Mouse (Mus musculus): Measurements from ENCODE around the gene Fus. TPM values are rescaled to one million over a fixed set of nuclear protein-coding genes. Genes with fewer than 3 reads are reported as not detected.

Fus gene
- polyA plus RNA-seq, 1 experiment from 2014 or later, result 94.5 TPM

GRCm38 (mm10) chr7:127999436-127999835 is 32.2 kb downstream of the Fus start:
- H3K4me2 ChIP-seq (ENCODE audit: low read depth, low read length), result no peak overlapping the region
- TF ChIP-seq CTCF (IDR thresholded peaks at IDR 0.05; ENCODE audit: low read depth), result no peak
- H3K27ac ChIP-seq (ENCODE audit: low read depth), result no peak overlapping the region
- DNase-seq (no peak), ATAC-seq (no peak)
- H3K9ac ChIP-seq (replicated peaks), result no peak overlapping the region
- 59% methylated on average over 1 of the region's 1 CpGs for WGBS (ENCODE audit: insufficient replicate concordance)
- H3K27me3 ChIP-seq (ENCODE audit: insufficient read depth, low read length), result no peaks in the 10 kb centered on the region
- H3K4me1 ChIP-seq (ENCODE audit: insufficient read depth), result peaks cover 5% of the 10 kb centered on the region
- no peaks in the 10 kb centered on the region for H3K9me3 ChIP-seq (ENCODE audit: low read length)
- H3K4me3 ChIP-seq (ENCODE audit: low read depth, low read length), result no peak overlapping the region
- H3K36me3 ChIP-seq (replicated peaks; ENCODE audit: insufficient read depth, low read length), result no peaks in the 10 kb centered on the region

- Histone ChIP-seq H3K4me1 (ENCODE audit: insufficient read depth) (peaks cover 11% of the 10 kb centered on the region), H3K9me3 (ENCODE audit: low read length) (no peaks in the 10 kb centered on the region), H3K36me3 (replicated peaks; ENCODE audit: insufficient read depth, low read length) (no peaks in the 10 kb centered on the region), H3K9ac (replicated peaks) (no peak overlapping the region), H3K4me2 (ENCODE audit: low read depth, low read length) (no peak overlapping the region), H3K4me3 (ENCODE audit: low read depth, low read length) (no peak overlapping the region), H3K27me3 (ENCODE audit: insufficient read depth, low read length) (no peaks in the 10 kb centered on the region), H3K27ac (ENCODE audit: low read depth) (no peak overlapping the region)
- ATAC-seq, result no peak
- WGBS (ENCODE audit: insufficient replicate concordance), result 38% methylated on average over 1 of the region's 1 CpGs
- no peak for TF ChIP-seq EP300 (IDR thresholded peaks at IDR 0.05; ENCODE audit: low read depth)
- TF ChIP-seq CTCF (IDR thresholded peaks at IDR 0.05; ENCODE audit: low read depth), result no peak
- no peak for DNase-seq
These were observed 33.1 kb downstream of the Fus start for GRCm38 (mm10) chr7:128000068-128000950.

- Histone ChIP-seq H3K4me3 (ENCODE audit: low read depth, low read length) (no peak overlapping the region), H3K4me2 (ENCODE audit: low read depth, low read length) (no peak overlapping the region), H3K36me3 (replicated peaks; ENCODE audit: insufficient read depth, low read length) (no peaks in the 10 kb centered on the region), H3K9ac (replicated peaks) (no peak overlapping the region), H3K27ac (ENCODE audit: low read depth) (no peak overlapping the region), H3K27me3 (ENCODE audit: insufficient read depth, low read length) (no peaks in the 10 kb centered on the region), H3K9me3 (ENCODE audit: low read length) (no peaks in the 10 kb centered on the region), H3K4me1 (ENCODE audit: insufficient read depth) (peaks cover 11% of the 10 kb centered on the region)
- DNase-seq (no peak), ATAC-seq (no peak)
- no peak for TF ChIP-seq CTCF (IDR thresholded peaks at IDR 0.05; ENCODE audit: low read depth)
- TF ChIP-seq EP300 (IDR thresholded peaks at IDR 0.05; ENCODE audit: low read depth), result no peak
- 79% methylated on average over 6 of the region's 6 CpGs for WGBS (ENCODE audit: insufficient replicate concordance)
These were observed 35.8 kb downstream of the Fus start for GRCm38 (mm10) chr7:128003098-128003497.

- Histone ChIP-seq H3K4me3 (ENCODE audit: low read depth, low read length) (no peak within 1 kb of the TSS), H3K9ac (replicated peaks) (no peak within 1 kb of the TSS), H3K4me1 (ENCODE audit: insufficient read depth) (peaks cover 11% of the 10 kb centered on the region), H3K9me3 (ENCODE audit: low read length) (no peaks in the 10 kb centered on the region), H3K27me3 (ENCODE audit: insufficient read depth, low read length) (no peaks in the 10 kb centered on the region), H3K4me2 (ENCODE audit: low read depth, low read length) (peak within 1 kb of the TSS; percentile 22; the same call in 1 of the 2 replicates), H3K36me3 (replicated peaks; ENCODE audit: insufficient read depth, low read length) (no peaks in the 10 kb centered on the region), H3K27ac (ENCODE audit: low read depth) (no peak within 1 kb of the TSS)
- WGBS (ENCODE audit: insufficient replicate concordance), result 71% methylated on average over 2 of the region's 2 CpGs
- DNase-seq (no peak), ATAC-seq (no peak)
- TF ChIP-seq EP300 (IDR thresholded peaks at IDR 0.05; ENCODE audit: low read depth) (no peak), CTCF (IDR thresholded peaks at IDR 0.05; ENCODE audit: low read depth) (no peak)
These were observed 36.4 kb downstream of the Fus start, which contains the start of gene Trim72 for GRCm38 (mm10) chr7:128003688-128004087. TSS of gene Trim72 (plus strand) at chr7:128003949.

GRCm38 (mm10) chr7:128004150-128004486 is 36.9 kb downstream of the Fus start:
- Histone ChIP-seq H3K9ac (replicated peaks) (no peak overlapping the region), H3K4me1 (ENCODE audit: insufficient read depth) (peaks cover 12% of the 10 kb centered on the region), H3K4me3 (ENCODE audit: low read depth, low read length) (no peak overlapping the region), H3K27me3 (ENCODE audit: insufficient read depth, low read length) (no peaks in the 10 kb centered on the region), H3K27ac (ENCODE audit: low read depth) (no peak overlapping the region), H3K9me3 (ENCODE audit: low read length) (no peaks in the 10 kb centered on the region), H3K4me2 (ENCODE audit: low read depth, low read length) (no peak overlapping the region), H3K36me3 (replicated peaks; ENCODE audit: insufficient read depth, low read length) (no peaks in the 10 kb centered on the region)
- no peak for TF ChIP-seq CTCF (IDR thresholded peaks at IDR 0.05; ENCODE audit: low read depth)
- 46% methylated on average over 5 of the region's 5 CpGs for WGBS (ENCODE audit: insufficient replicate concordance)
- DNase-seq (no peak), ATAC-seq (0 out of 2 replicates have a peak, but pooled peaks have one; percentile 2)

DNA sequence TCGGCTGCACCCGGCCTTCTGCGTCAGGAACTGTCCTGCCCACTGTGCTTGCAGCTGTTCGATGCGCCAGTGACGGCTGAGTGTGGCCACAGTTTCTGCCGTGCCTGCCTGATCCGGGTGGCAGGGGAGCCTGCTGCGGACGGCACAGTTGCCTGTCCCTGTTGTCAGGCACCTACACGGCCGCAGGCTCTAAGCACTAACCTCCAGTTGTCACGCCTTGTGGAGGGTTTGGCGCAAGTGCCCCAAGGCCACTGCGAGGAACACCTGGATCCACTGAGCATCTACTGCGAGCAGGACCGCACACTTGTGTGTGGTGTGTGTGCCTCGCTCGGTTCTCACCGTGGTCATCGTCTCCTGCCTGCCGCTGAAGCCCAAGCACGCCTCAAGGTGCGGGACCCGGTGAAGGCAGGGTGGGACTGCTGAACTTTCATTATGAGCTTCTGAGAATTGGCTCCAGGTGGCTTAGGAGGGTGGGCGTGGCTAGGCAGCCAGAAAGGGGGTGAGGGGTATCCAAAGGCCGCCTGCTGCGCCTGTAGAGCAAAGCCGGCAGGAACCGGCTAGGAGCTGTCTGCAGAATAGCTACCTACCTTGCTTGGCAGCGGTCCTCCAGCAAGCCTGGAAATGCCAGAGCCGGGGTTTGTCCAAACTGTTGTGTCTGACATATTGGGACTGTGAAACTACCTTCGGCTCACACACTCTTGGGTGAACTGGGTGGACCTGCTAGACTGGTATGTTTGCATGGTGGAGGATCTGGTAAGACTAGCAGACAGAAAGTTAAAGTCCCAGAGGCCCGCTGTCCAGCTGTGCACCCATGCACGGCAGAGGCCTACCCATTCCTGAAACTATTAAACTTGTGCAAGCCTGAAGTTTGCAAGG is 37.5 kb downstream of the Fus start:
- TF ChIP-seq EP300 (IDR thresholded peaks at IDR 0.05; ENCODE audit: low read depth) (no peak), CTCF (IDR thresholded peaks at IDR 0.05; ENCODE audit: low read depth) (no peak)
- Histone ChIP-seq H3K4me2 (ENCODE audit: low read depth, low read length) (peak overlapping the region; percentile 22; the same call in 1 of the 2 replicates), H3K36me3 (replicated peaks; ENCODE audit: insufficient read depth, low read length) (no peaks in the 10 kb centered on the region), H3K4me1 (ENCODE audit: insufficient read depth) (peaks cover 13% of the 10 kb centered on the region), H3K27ac (ENCODE audit: low read depth) (no peak overlapping the region), H3K9me3 (ENCODE audit: low read length) (no peaks in the 10 kb centered on the region), H3K4me3 (ENCODE audit: low read depth, low read length) (no peak overlapping the region), H3K9ac (replicated peaks) (no peak overlapping the region), H3K27me3 (ENCODE audit: insufficient read depth, low read length) (no peaks in the 10 kb centered on the region)
- 53% methylated on average over 35 of the region's 35 CpGs for WGBS (ENCODE audit: insufficient replicate concordance)
- DNase-seq (no peak), ATAC-seq (peak; percentile 18; the same call in 1 of the 2 replicates)

Measured in liver, postnatal 0 days (tissue).